Mouse (Mus musculus) ES-E14 (cell line): ENCODE measurements around the gene P3h4. TPM values are rescaled to one million over a fixed set of nuclear protein-coding genes. Genes with fewer than 3 reads are reported as not detected.

Source experiments
- DNase-seq: peaks from one replicate; pipeline ENCODE4 v3.0.0-alpha.2; 2013; ENCODE audit warnings: low read depth, low spot score
- H3K27ac ChIP-seq: 2 replicates; pipeline ENCODE4 v1.5.1; 2012; ENCODE audit warnings: low read depth, mild to moderate bottlenecking, low read length, moderate library complexity, mixed read lengths; ENCODE audit not compliant: poor library complexity, insufficient read depth, severe bottlenecking
- H3K36me3 ChIP-seq: 2 replicates; pipeline ENCODE4 v1.6.1; 2012; ENCODE audit warnings: mild to moderate bottlenecking, low read length, moderate library complexity, mixed read lengths; ENCODE audit not compliant: control insufficient read depth, poor library complexity, insufficient read depth, severe bottlenecking
- H3K4me1 ChIP-seq, 2 experiments: fragments of 150-350 bp in 1 of 2; sonication (generic) in 1 of 2; 2 replicates each; pipeline ENCODE4 v1.6.1; 2012; ENCODE audit warnings: low read length in 2 of 2, mild to moderate bottlenecking in 1 of 2, mixed read lengths in 1 of 2; ENCODE audit not compliant: control insufficient read depth in 2 of 2, insufficient read depth in 2 of 2, poor library complexity in 1 of 2
- H3K4me3 ChIP-seq, 2 experiments: fragments of 150-350 bp in 1 of 2; sonication (generic) in 1 of 2; 2 replicates each; pipeline ENCODE4 v1.5.1; 2012; ENCODE audit warnings: low read length in 2 of 2, low read depth in 1 of 2, mild to moderate bottlenecking in 1 of 2, mixed read lengths in 1 of 2; ENCODE audit not compliant: insufficient read depth in 1 of 2, poor library complexity in 1 of 2, severe bottlenecking in 1 of 2
- H3K9ac ChIP-seq: 2 replicates; pipeline ENCODE4 v1.6.1; 2012; ENCODE audit warnings: low read depth, mild to moderate bottlenecking, low read length, mixed read lengths; ENCODE audit not compliant: poor library complexity, insufficient read depth, severe bottlenecking
- H3K9me3 ChIP-seq: fragments of 150-350 bp; sonication (generic); 2 replicates; pipeline ENCODE4 v1.6.1; 2012; ENCODE audit warnings: low read depth, mild to moderate bottlenecking, low read length; ENCODE audit not compliant: control insufficient read depth, insufficient read depth
- CHD2 ChIP-seq: IDR thresholded peaks from 2 replicates; pipeline ENCODE4 v1.6.1; 2014; ENCODE audit warnings: mild to moderate bottlenecking, low read depth, low read length, inconsistent platforms
- HCFC1 ChIP-seq: IDR thresholded peaks from 2 replicates; pipeline ENCODE4 v1.6.1; 2012; ENCODE audit warnings: low read length, inconsistent platforms, borderline replicate concordance; ENCODE audit not compliant: insufficient read depth
- MAFK ChIP-seq: IDR thresholded peaks from 2 replicates; pipeline ENCODE4 v1.6.1; 2014; ENCODE audit warnings: mild to moderate bottlenecking, low read depth, low read length, inconsistent platforms; ENCODE audit not compliant: insufficient read depth
- ZC3H11A ChIP-seq: IDR thresholded peaks from 2 replicates; pipeline ENCODE4 v1.6.1; 2012; ENCODE audit warnings: low read depth, mild to moderate bottlenecking, inconsistent platforms, low read length, borderline replicate concordance
- ZNF384 ChIP-seq: IDR thresholded peaks from 2 replicates; pipeline ENCODE4 v1.6.1; 2012; ENCODE audit warnings: low read depth, low read length, inconsistent platforms
- in situ Hi-C, 2 experiments: fragments of 600-800 bp; cut with MboI; formaldehyde crosslinking; loops; one replicate each; pipeline ENCODE4 v1.15.1; 2025; ENCODE audit warnings: low sequenced_read_pairs in 2 of 2, inconsistent platforms in 1 of 2; ENCODE audit not compliant: unreplicated experiment in 2 of 2
- total RNA-seq: library from RNA; depleted of rRNA; stranded (reverse); fragments of 300-350 nt; gene quantifications from 2 replicates; pipeline ENCODE4 v1.2.3, GENCODE M21; 2012

The P3h4 gene
- total RNA-seq, 1 experiment: 39.0 TPM

DNA sequence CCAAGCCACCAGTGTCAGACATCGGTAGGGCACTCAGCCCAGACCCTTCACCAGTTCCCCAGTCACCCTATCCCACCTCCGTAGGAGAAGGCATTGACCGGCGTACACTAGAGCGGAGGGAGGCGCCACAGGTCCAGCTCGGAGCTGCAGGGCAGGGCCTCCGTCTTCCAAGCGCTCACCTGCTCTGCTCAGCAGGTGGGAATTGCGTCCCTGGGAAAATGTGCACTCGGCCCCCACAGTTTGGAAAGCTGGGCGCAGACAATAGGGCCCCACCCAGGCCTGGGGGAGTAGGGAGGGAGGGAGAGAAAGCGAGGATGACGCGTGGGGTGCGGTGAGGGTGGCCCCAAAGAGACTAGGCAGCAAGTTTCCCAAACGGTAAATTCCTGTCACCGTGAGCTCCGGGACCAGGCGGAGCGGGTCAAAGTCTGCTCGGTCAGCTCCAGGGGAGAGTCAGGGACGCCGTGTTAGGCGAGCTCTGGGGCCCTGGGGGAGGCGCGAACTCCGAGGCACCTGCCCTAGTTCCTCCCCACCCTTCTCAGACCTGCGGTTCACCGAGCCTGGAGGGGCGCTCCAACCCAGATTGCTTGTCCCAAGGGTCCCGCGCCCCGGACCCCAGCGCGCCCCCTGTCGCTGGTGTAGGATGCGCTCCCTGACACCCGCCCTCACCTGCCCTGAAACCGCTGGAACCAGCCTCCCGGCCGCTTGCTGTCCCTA lies 17.6 kb downstream of the P3h4 start:
- Histone ChIP-seq H3K27ac (peak overlapping the region; percentile 82), H3K36me3 (no peaks in the 10 kb centered on the region), H3K4me1 (peaks cover 7 to 35% of the 10 kb centered on the region in 2 experiments), H3K9ac (peak overlapping the region; percentile 78), H3K9me3 (no peaks in the 10 kb centered on the region), H3K4me3 (peak overlapping the region; percentile 89 to 94)
- in situ Hi-C loops: no loop called here
- TF ChIP-seq CHD2 (no peak), HCFC1 (peak; percentile 61; the same call in 1 of the 2 replicates), ZNF384 (no peak)
- DNase-seq: no peak

DNA sequence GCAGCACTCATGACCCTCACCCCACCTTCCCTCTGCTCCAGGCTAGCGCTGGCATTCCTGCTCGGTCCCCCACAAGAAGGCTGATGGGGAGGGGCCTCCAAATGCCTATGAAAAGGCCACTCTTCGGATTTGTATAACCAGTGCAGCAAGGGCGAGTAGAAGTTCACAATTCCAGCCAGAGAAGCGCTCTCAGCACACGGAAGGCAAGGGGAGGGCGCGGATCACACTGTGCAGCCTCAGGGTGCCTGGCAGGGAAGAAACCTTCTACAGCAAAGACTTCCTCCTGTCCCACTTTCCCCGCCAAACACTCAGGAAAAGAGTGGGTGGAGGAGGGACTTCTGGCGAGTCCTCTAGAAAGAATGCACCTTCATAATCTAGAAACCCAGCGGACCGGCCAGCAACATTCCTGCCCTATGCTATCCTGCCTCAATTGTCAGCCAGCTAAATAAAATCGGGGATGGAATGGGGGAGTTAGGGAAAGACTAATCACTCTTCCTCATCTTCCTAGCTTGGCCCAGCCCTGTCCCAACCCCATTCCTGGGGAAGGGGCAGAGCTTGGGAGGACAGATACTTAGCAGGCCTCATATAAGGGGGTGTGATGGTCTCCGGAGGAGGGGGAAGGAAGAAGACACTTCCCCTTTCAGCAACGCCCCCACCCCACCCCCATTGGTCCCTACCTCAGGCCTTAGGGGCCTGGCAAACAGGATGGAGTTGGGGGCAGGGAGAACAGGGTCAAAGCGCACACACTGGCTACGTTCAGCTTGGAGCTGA lies 18.6 kb downstream of the P3h4 start:
- Histone ChIP-seq H3K9me3 (no peaks in the 10 kb centered on the region), H3K27ac (peak overlapping the region; percentile 82), H3K4me3 (peak overlapping the region; percentile 89 to 94), H3K36me3 (no peaks in the 10 kb centered on the region), H3K4me1 (peaks cover 11 to 36% of the 10 kb centered on the region in 2 experiments), H3K9ac (peak overlapping the region; percentile 42)
- TF ChIP-seq CHD2: no peak
- no peak for TF ChIP-seq HCFC1
- TF ChIP-seq MAFK: no peak
- no peak for TF ChIP-seq ZNF384
- no peak for TF ChIP-seq ZC3H11A
- in situ Hi-C loops: no loop called here
- DNase-seq: no peak

DNA sequence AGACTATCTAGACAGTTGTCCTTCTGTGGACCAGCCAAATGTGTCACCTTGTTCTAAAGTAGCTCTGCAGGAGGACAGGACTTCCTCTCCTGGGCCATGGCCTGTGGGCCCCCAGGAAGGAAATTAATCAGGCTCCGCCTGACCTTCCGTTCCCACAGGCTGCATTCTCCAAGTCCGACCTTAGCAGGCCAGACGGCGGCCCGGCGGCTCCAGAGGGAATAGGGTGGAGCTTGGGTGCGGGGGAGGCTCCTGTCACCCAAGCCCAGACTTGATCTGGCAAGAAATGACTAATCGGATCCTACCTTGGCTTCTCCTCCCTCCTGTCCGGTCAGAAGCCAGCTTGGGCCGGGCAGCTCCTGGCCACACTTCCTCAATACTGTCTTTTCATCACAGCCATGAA lies 19.4 kb downstream of the P3h4 start:
- Histone ChIP-seq H3K27ac (0 out of 2 replicates have a peak overlapping the region, but pooled peaks have one; percentile 82), H3K36me3 (no peaks in the 10 kb centered on the region), H3K9me3 (no peaks in the 10 kb centered on the region), H3K4me1 (peaks cover 13 to 42% of the 10 kb centered on the region in 2 experiments), H3K9ac (no peak overlapping the region), H3K4me3 (peak overlapping the region; percentile 89 to 94; a peak in 3 of 4 replicates)
- DNase-seq: no peak
- TF ChIP-seq HCFC1 (no peak), CHD2 (no peak), ZC3H11A (no peak), ZNF384 (no peak), MAFK (no peak)
- in situ Hi-C loops: no loop called here

DNA sequence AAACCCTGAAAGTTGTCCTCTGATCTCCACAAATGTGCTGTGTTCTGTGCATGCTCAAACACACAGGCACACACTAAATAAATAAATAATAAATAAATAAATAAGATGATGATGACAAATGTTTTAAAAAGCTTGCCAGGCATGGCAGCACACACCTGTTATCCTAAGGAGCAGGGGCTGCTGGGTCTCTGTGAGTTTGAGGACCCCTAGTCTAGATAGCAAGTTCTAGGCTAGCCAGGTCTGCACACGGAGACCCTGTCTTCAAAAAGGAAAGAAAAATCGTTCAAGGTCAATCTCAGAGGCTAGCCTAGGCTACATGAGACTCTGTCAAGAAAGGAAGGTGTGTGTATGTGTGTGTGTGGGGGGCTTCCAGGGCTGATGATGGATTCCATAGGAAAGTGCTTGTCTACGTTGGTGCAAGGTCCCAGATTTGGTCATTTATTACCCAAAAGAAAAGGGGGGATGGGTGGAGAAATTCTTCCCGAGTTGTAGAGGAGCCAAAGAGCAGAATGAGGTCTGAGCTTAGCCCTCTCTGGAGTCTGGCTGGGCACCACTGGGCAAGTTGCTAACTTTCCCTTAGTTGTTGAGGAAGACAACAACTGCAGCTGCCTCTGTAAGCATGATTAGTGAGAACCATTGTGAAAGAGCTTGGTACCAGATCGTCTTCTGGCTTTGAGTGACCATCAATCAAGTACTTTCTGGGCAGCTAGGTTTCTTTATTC lies 20.1 kb downstream of the P3h4 start:
- Histone ChIP-seq H3K4me1 (peaks cover 13 to 43% of the 10 kb centered on the region in 2 experiments), H3K36me3 (no peaks in the 10 kb centered on the region), H3K9ac (no peak overlapping the region), H3K27ac (no peak overlapping the region), H3K9me3 (no peaks in the 10 kb centered on the region), H3K4me3 (no peak overlapping the region; a peak in 1 of 4 replicates)
- no peak for DNase-seq
- TF ChIP-seq ZC3H11A (no peak), HCFC1 (no peak), CHD2 (no peak), ZNF384 (no peak), MAFK (no peak)
- in situ Hi-C loops: no loop called here
